Mouse (Mus musculus) cerebellum, adult (tissue): Measurements from ENCODE around the gene Ppp2r5b.

ENCODE experiments used
- ATAC-seq: cut with Nextera tagmentation; 2 replicates; pipeline ENCODE4 v1.9.2; 2017; ENCODE audit warnings: mild to moderate bottlenecking, moderate library complexity, mixed read lengths; ENCODE audit not compliant: insufficient number of reproducible peaks, low FRiP score, low TSS enrichment

Gene Ppp2r5b

GRCm38 (mm10) chr19:6235084-6236052 is at the start of gene Ppp2r5b:
Ppp2r5b (minus strand) TSS chr19:6235872.
- ATAC-seq, result peak; percentile 59; the same call in 1 of the 2 replicates

- no peak for ATAC-seq
These were observed 49.6 kb upstream of the Ppp2r5b start for GRCm38 (mm10) chr19:6285226-6285625.

GRCm38 (mm10) chr19:6284502-6284901 is 48.8 kb upstream of the Ppp2r5b start:
- ATAC-seq, result no peak

GRCm38 (mm10) chr19:6283001-6283400 is 47.3 kb upstream of the Ppp2r5b start:
- no peak for ATAC-seq

GRCm38 (mm10) chr19:6281122-6282020 is 45.7 kb upstream of the Ppp2r5b start:
- no peak for ATAC-seq

GRCm38 (mm10) chr19:6280554-6280953 is 44.9 kb upstream of the Ppp2r5b start:
- ATAC-seq, result no peak

- ATAC-seq, result no peak
These were observed 43.9 kb upstream of the Ppp2r5b start for GRCm38 (mm10) chr19:6279481-6280144.

- no peak for ATAC-seq
These were observed 42.9 kb upstream of the Ppp2r5b start for GRCm38 (mm10) chr19:6278439-6279073.

GRCm38 (mm10) chr19:6277661-6278438 is 42.2 kb upstream of the Ppp2r5b start:
- ATAC-seq, result no peak

- ATAC-seq, result peak; percentile 84
These were observed 41.1 kb upstream of the Ppp2r5b start, which contains the start of gene Ehd1 for GRCm38 (mm10) chr19:6276426-6277421. Ehd1 (plus strand) TSS chr19:6276725.

GRCm38 (mm10) chr19:6275740-6276389 is 40.2 kb upstream of the Ppp2r5b start:
- ATAC-seq, result no peak

- ATAC-seq, result no peak
These were observed 38.4 kb upstream of the Ppp2r5b start for GRCm38 (mm10) chr19:6273998-6274608.

- ATAC-seq, result no peak
These were observed 37.9 kb upstream of the Ppp2r5b start for GRCm38 (mm10) chr19:6273592-6273991.

GRCm38 (mm10) chr19:6272738-6273137 is 37.1 kb upstream of the Ppp2r5b start:
- no peak for ATAC-seq

- ATAC-seq, result no peak
These were observed 36.4 kb upstream of the Ppp2r5b start for GRCm38 (mm10) chr19:6272053-6272452.

- ATAC-seq, result no peak
These were observed 35.5 kb upstream of the Ppp2r5b start for GRCm38 (mm10) chr19:6271206-6271605.

- no peak for ATAC-seq
These were observed 35.0 kb upstream of the Ppp2r5b start for GRCm38 (mm10) chr19:6270661-6271060.
